Mouse (Mus musculus): Measurements from ENCODE around the gene Mkrn1.

GRCm38 (mm10) chr6:39434886-39435492, 14.7 kb upstream of the Mkrn1 start:
- TF ChIP-seq CTCF (IDR thresholded peaks at IDR 0.05; ENCODE audit: low read depth) = no peak
- no peak for TF ChIP-seq EP300 (IDR thresholded peaks at IDR 0.05; ENCODE audit: low read depth)
